Mouse (Mus musculus): ENCODE results near the gene Npcd. TPM values are rescaled to one million over a fixed set of nuclear protein-coding genes. Genes with fewer than 3 reads are reported as not detected.

The Npcd gene
- polyA plus RNA-seq (2016; fragmentation: Nextera tagmentation; extraction: Ambion mirVana), result 0.31 and 1.0 TPM in 2 replicates

DNA sequence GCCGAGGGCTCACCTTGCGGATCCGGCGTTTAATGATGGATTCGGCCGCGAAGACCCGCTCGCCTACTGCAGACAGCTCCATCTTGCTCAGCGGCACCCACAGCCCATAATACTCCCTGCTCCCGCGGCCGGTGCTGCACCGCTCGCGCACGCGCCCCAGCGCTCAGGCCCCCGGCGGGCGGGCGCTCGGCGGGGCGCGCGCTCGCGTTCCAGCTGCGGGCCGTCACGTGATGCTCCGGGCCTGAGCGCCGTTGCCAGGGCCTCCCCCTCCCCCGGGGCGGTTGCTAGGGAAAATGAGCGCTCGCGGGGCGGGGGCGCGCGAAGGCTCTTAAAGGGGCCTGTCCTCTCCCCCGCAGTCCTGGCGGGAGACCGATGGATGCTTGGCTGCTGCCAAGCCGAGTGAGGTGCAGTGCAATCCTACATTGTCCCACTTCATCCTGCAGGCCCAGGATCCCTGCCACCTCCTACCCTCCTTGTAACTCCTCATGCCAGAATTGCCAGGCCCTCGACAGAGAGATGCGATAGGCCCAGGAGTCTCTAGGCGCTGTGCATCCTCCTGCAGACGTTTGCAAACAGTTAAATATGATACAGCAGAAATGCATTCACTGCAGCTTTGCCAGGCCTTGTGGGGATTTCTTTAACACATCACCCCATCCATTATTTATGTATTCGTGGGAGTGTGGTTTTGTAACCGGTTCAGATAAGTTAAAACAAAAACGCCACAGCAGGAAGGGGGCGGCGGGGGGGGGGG is at the start of gene Npcd, which contains the start of gene Cbx6:
Gene Npcd, minus strand, starts transcription at position 108 of the 751 bp plus-strand sequence.
Gene Cbx6, minus strand, starts transcription at position 559 of the 751 bp plus-strand sequence.
- Histone ChIP-seq H3K27ac (peak within 1 kb of the TSS; percentile 84), H3K9me3 (no peaks in the 10 kb centered on the region), H3K9ac (peak within 1 kb of the TSS; percentile 82), H3K4me2 (replicated peaks) (peak within 1 kb of the TSS; percentile 89), H3K4me3 (peak within 1 kb of the TSS; percentile 61), H3K4me1 (peaks cover 46% of the 10 kb centered on the region), H3K36me3 (0 out of 2 replicates have a peak, but pooled peaks cover 7% of the 10 kb centered on the region), H3K27me3 (replicated peaks) (no peaks in the 10 kb centered on the region)
- under 1% methylated on average over 58 of the region's 58 CpGs for WGBS
- ATAC-seq (ENCODE audit: low FRiP score, low read depth), result peak; percentile 89

DNA sequence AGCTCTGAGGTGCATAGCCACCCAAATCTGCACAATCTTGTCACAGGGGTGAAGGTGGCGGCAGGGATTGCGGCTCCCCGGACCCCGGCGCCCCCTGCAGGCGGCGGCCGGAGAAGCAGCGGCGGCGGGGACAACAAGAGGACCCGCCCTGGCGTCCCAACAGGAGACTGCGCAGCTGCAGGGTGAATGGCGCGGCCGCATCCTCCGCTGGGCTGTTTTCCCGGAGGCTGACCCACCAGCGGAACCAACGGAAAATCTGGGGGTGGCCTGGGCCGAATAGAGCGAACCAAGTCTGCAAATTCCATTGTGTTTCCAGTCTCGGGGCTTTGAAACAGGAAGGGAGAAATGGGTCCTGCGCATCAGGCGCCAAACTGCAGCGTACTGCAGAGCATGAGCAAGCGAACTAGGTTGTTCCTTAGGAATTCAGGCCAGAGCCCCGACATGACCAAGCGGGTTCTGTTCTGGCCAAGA is 49.4 kb upstream of the Npcd start:
- Histone ChIP-seq H3K36me3 (no peaks in the 10 kb centered on the region), H3K4me1 (0 out of 2 replicates have a peak, but pooled peaks cover 5% of the 10 kb centered on the region), H3K27me3 (replicated peaks) (no peaks in the 10 kb centered on the region), H3K4me3 (peak overlapping the region; percentile 45), H3K27ac (peak overlapping the region; percentile 57; the same call in 1 of the 2 replicates), H3K9me3 (no peaks in the 10 kb centered on the region), H3K4me2 (replicated peaks) (peak overlapping the region; percentile 61), H3K9ac (peak overlapping the region; percentile 65)
- ATAC-seq (ENCODE audit: low FRiP score, low read depth), result peak; percentile 93
- WGBS, result under 1% methylated on average over 30 of the region's 30 CpGs

DNA sequence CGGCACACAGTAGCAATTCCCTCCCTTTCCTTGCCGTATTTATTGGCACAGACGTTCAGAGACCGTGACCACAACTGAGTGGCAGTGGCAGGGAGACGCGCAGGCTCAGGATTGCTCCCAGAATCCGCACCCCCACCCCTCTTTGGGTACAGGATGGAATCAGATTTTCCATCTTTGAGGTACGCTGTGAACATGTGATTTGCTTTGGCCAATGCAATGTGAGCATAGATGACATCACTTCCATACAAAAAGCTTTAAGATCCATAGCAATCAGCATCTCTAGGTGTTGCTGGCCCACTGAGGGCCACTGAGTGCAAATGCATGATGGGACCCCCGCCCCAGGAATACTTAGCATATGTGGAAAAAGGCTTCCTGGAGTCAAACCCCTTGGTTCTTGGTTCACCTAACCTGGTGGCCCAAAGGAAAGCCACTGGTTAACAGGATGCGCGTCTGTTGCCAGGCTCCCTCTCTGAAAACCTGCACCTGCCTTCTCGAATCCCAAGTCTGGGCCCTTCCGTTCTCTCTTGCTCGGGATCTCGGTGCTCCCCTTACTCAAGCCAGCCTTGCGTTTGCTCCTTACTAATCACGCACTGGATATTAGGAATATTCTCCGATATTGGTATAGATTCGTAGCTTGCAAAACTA is 48.7 kb upstream of the Npcd start:
- peak; percentile 42 for ATAC-seq (ENCODE audit: low FRiP score, low read depth)
- Histone ChIP-seq H3K36me3 (no peaks in the 10 kb centered on the region), H3K9ac (0 out of 2 replicates have a peak overlapping the region, but pooled peaks have one; percentile 65), H3K4me1 (0 out of 2 replicates have a peak, but pooled peaks cover 5% of the 10 kb centered on the region), H3K9me3 (no peaks in the 10 kb centered on the region), H3K27ac (peak overlapping the region; percentile 57; the same call in 1 of the 2 replicates), H3K4me2 (replicated peaks) (peak overlapping the region; percentile 61), H3K27me3 (replicated peaks) (no peaks in the 10 kb centered on the region), H3K4me3 (peak overlapping the region; percentile 45)
- 29% methylated on average over 19 of the region's 19 CpGs for WGBS

DNA sequence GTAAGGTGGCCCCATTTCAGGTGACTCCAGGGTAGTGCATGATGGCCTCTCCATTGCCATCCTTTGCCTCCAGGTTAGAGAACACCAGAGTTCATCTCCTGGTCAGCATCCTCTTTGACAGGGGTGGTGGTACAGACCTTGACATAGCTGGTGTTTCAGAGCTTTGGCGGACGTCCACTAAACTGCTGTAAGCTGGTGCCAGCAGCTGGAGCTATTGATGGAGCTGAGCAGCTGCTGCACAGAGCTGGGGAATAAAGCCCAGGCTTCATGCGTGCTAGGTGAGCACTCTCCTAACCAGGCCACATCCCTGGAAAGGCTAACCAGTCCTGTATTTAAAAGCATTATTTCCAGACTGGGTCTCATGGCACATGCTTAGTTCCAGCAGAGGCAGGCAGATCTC is 46.4 kb upstream of the Npcd start:
- Histone ChIP-seq H3K27me3 (replicated peaks) (no peaks in the 10 kb centered on the region), H3K27ac (no peak overlapping the region), H3K9me3 (no peaks in the 10 kb centered on the region), H3K4me2 (replicated peaks) (no peak overlapping the region), H3K4me3 (no peak overlapping the region), H3K36me3 (no peaks in the 10 kb centered on the region), H3K9ac (no peak overlapping the region), H3K4me1 (0 out of 2 replicates have a peak, but pooled peaks cover 5% of the 10 kb centered on the region)
- no peak for ATAC-seq (ENCODE audit: low FRiP score, low read depth)
- WGBS, result 83% methylated on average over 3 of the region's 3 CpGs

DNA sequence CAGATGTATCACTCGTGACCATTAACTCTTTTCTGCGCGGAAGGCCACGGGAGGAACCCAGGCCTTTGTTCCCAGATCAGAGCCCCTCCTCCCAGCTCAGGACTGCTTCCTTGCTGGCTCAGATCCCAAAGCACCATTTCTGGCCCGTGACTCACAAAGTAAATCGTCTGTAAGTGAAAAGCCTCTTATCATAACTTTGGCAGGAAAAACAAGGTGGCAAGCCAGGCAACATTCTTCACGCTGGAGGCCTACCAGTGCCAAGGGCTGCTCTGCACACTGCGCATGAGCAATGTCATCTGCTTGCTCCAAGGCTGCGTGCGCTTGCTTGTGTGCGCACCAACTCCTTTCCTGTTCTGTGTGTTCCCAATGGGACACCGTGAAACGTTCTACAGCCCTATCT is 45.3 kb upstream of the Npcd start:
- Histone ChIP-seq H3K36me3 (no peaks in the 10 kb centered on the region), H3K9ac (no peak overlapping the region), H3K27me3 (replicated peaks) (no peaks in the 10 kb centered on the region), H3K9me3 (no peaks in the 10 kb centered on the region), H3K4me3 (no peak overlapping the region), H3K4me1 (0 out of 2 replicates have a peak, but pooled peaks cover 5% of the 10 kb centered on the region), H3K4me2 (replicated peaks) (no peak overlapping the region), H3K27ac (no peak overlapping the region)
- no peak for ATAC-seq (ENCODE audit: low FRiP score, low read depth)
- 66% methylated on average over 13 of the region's 13 CpGs for WGBS

DNA sequence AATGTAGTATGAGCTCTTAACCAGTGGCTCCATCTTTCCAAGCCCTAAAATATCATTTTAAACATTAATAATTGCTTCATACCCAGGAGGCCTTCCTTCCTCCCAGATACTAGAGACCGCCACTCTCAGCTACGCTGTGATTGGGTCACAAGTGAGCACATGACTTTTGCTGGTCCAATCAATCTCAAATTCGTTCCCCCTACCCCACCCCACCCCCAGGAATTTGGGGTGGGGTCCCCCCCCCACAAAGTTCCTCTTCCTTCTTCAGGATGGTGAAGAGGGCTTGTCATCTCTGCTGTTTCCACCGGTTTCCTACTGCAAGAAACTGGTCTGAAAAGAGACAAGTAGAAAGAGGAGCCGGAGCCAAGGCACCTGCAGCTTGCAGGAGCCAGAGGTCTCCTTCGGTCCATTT is 44.7 kb upstream of the Npcd start:
- 0 out of 2 replicates have a peak, but pooled peaks cover 5% of the 10 kb centered on the region for H3K4me1 ChIP-seq
- H3K9ac ChIP-seq, result no peak overlapping the region
- H3K4me3 ChIP-seq, result no peak overlapping the region
- H3K9me3 ChIP-seq, result no peaks in the 10 kb centered on the region
- no peaks in the 10 kb centered on the region for H3K36me3 ChIP-seq
- no peaks in the 10 kb centered on the region for H3K27me3 ChIP-seq (replicated peaks)
- no peak for ATAC-seq (ENCODE audit: low FRiP score, low read depth)
- H3K27ac ChIP-seq, result no peak overlapping the region
- H3K4me2 ChIP-seq (replicated peaks), result no peak overlapping the region
- 72% methylated on average over 6 of the region's 6 CpGs for WGBS

DNA sequence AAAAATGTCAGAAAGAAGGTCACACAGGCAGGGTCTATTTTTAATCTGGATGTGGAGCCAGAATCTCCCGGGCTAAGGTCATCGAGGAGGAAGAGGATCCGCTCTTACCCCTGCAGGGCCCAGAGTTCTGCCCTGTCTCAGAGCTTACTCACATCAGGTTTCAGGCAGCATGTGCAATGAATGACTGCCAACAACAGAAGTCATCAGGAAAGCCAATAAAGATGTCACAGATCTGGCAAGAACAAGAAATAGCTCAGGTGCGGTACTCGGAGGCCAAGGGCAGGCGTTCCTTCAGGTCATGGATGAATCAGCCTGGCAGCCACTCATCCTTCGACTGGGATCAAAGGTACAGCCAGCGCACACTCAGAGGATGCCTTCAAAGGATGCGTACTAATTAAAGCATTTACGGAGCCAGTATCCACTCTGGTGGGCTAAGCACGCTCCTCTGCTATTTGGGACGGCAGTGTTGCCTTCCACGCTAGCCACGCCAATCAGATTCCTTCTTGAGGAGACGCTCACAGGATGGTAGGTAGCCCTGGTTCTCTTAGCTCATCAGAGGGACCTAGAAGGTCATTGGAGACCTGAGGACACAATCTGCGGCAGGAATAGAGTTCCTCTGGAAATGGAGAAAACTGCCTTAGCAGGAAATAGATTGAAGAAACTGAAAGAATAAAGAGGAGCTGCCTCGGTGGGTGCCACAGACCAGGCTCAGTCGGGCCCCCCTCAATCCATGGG is 41.4 kb upstream of the Npcd start:
- no peaks in the 10 kb centered on the region for H3K4me1 ChIP-seq
- WGBS, result 88% methylated on average over 18 of the region's 18 CpGs
- H3K9me3 ChIP-seq, result no peaks in the 10 kb centered on the region
- no peaks in the 10 kb centered on the region for H3K27me3 ChIP-seq (replicated peaks)
- no peak for ATAC-seq (ENCODE audit: low FRiP score, low read depth)
- H3K36me3 ChIP-seq, result no peaks in the 10 kb centered on the region
- H3K4me3 ChIP-seq, result no peak overlapping the region
- no peak overlapping the region for H3K27ac ChIP-seq
- H3K9ac ChIP-seq, result no peak overlapping the region
- H3K4me2 ChIP-seq (replicated peaks), result no peak overlapping the region

DNA sequence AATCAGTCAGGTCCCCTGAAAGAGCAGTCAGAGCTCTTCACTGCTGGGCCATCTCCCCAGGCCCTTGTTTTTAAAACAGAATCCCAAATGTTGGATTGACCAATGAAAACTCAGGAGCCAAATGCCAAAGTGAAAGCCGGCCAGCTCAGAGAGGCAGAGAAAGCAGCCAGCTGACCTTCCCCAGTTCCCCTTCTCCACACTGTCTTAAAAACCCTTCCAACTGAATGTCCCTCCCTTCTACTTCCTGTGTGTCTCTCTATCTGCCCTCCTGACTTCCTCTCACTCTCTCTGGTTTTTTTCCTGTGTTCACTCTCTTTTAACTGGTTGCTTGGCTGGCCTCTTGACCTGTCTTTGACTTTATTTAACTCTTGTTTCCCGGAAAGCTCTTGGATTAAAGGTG is 40.0 kb upstream of the Npcd start:
- no peak overlapping the region for H3K9ac ChIP-seq
- 73% methylated on average over 2 of the region's 2 CpGs for WGBS
- no peaks in the 10 kb centered on the region for H3K4me1 ChIP-seq
- H3K27ac ChIP-seq, result no peak overlapping the region
- H3K9me3 ChIP-seq, result no peaks in the 10 kb centered on the region
- H3K36me3 ChIP-seq, result no peaks in the 10 kb centered on the region
- ATAC-seq (ENCODE audit: low FRiP score, low read depth), result no peak
- H3K4me3 ChIP-seq, result no peak overlapping the region
- no peaks in the 10 kb centered on the region for H3K27me3 ChIP-seq (replicated peaks)
- no peak overlapping the region for H3K4me2 ChIP-seq (replicated peaks)

DNA sequence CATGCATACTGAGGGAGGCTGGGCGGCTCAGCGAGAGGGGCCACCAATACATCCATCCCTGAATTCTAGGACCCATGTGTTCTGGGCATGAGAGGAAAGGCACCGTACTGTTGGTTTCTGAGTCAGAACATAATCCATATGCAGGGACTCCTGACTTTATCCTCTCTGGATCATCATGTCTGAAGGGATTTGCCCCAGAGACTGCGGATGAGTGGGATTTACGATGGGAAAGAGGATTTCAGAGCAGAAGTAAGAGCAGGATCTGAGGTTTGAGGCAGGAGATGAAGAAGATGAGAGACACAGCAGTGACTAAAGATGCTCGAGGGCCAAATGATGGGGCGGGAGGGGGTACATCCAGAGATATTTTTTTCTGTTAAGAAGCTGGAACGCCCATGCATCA is 39.5 kb upstream of the Npcd start:
- Histone ChIP-seq H3K27ac (no peak overlapping the region), H3K27me3 (replicated peaks) (no peaks in the 10 kb centered on the region), H3K4me2 (replicated peaks) (no peak overlapping the region), H3K36me3 (no peaks in the 10 kb centered on the region), H3K9me3 (no peaks in the 10 kb centered on the region), H3K4me1 (no peaks in the 10 kb centered on the region), H3K9ac (no peak overlapping the region), H3K4me3 (no peak overlapping the region)
- WGBS, result 90% methylated on average over 8 of the region's 8 CpGs
- no peak for ATAC-seq (ENCODE audit: low FRiP score, low read depth)

DNA sequence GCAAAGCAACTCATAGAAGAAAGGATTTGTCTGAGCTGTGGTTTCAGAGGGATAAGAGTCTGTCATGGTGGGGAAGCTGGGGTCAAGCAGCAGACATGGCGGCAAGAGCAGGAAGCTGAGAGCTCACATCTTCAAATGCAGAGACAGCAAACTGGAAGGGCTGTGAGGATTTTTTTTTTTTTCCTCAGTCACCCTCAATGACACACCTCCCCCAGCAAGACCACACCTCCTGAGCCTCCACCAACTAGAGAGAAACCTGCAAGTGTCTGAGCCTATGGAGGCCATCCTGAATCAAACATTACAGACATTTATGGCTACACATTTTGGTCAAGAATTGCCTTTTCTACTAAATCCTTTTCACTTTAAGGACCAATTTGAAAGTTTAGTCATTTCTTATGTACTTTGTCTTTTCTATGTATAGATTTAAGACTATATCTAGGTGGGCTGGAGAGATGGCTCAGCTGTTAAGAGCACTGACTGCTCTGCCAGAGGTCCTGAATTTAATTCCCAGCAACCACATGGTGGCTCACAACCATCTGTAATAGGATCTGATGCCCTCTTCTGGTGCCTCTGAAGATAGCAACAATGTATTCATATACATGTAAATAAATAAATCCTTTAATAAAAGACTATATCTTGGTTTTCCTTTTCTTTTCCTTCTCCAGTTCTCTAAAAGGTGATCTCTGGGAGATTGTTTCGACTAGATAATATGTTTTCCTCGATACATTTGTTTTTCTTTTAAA is 33.4 kb upstream of the Npcd start:
- no peak for ATAC-seq (ENCODE audit: low FRiP score, low read depth)
- WGBS, result 85% methylated on average over 3 of the region's 3 CpGs

DNA sequence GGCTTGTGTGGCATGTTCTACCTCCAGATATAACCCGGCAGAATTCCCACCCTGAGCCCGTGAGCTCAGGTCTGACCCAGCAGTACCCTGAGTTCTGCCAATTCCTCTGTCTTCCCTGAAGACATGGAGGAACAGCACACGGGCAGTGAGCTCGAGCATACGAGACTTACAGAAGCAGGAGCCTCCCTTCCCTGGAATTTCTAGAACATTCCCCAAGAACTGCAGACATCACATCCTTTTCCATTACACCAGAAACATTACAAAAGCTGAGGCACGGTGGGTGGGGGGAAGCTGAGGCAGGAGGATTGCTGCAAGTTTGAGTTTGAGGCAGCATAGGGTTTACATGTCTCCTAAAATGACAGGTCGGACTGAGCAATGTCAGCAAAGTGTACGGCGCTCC is 25.8 kb upstream of the Npcd start:
- WGBS, result 88% methylated on average over 9 of the region's 9 CpGs
- Histone ChIP-seq H3K27ac (no peak overlapping the region), H3K36me3 (no peaks in the 10 kb centered on the region), H3K27me3 (replicated peaks) (no peaks in the 10 kb centered on the region), H3K9me3 (no peaks in the 10 kb centered on the region), H3K4me2 (replicated peaks) (no peak overlapping the region), H3K4me3 (no peak overlapping the region), H3K4me1 (no peaks in the 10 kb centered on the region), H3K9ac (no peak overlapping the region)
- ATAC-seq (ENCODE audit: low FRiP score, low read depth), result no peak

More for the DNA sequence above, 33.4 kb upstream of the Npcd start:
- Histone ChIP-seq H3K27ac (no peak overlapping the region), H3K36me3 (no peaks in the 10 kb centered on the region), H3K4me1 (no peaks in the 10 kb centered on the region), H3K27me3 (replicated peaks) (no peaks in the 10 kb centered on the region), H3K9ac (no peak overlapping the region), H3K9me3 (no peaks in the 10 kb centered on the region), H3K4me2 (replicated peaks) (no peak overlapping the region), H3K4me3 (no peak overlapping the region)

Data from neural tube, embryonic 12.5 days (tissue).